Mouse (Mus musculus) liver, embryonic 15.5 days (tissue): ENCODE results near the gene Gpr149. TPM values are rescaled to one million over a fixed set of nuclear protein-coding genes. Genes with fewer than 3 reads are reported as not detected.

Experiments
- ATAC-seq: fragments of 200-750 bp; cut with Nextera tagmentation; 2 replicates; pipeline ENCODE4 v1.8.0; 2017; ENCODE audit warnings: moderate number of reproducible peaks, mild to moderate bottlenecking, moderate library complexity; ENCODE audit not compliant: insufficient read depth
- H3K27ac ChIP-seq: fragments of 300-500 bp; sonication (generic); replicated peaks from 2 replicates; pipeline ENCODE4 v1.5.1; 2015; ENCODE audit warnings: mild to moderate bottlenecking, inconsistent platforms
- H3K27me3 ChIP-seq: fragments of 300-500 bp; sonication (generic); 2 replicates; pipeline ENCODE4 v1.6.1; 2015; ENCODE audit warnings: mild to moderate bottlenecking, inconsistent platforms
- H3K36me3 ChIP-seq: fragments of 300-500 bp; sonication (generic); replicated peaks from 2 replicates; pipeline ENCODE4 v1.6.1; 2015; ENCODE audit warnings: moderate library complexity, mild to moderate bottlenecking, inconsistent platforms
- H3K4me1 ChIP-seq: fragments of 300-500 bp; sonication (generic); replicated peaks from 2 replicates; pipeline ENCODE4 v1.6.1; 2015; ENCODE audit warnings: inconsistent platforms
- H3K4me2 ChIP-seq: fragments of 300-500 bp; sonication (generic); 2 replicates; pipeline ENCODE4 v1.6.1; 2015; ENCODE audit warnings: moderate library complexity, mild to moderate bottlenecking, inconsistent platforms
- H3K4me3 ChIP-seq: fragments of 300-500 bp; sonication (generic); replicated peaks from 2 replicates; pipeline ENCODE4 v1.5.1; 2015; ENCODE audit warnings: mild to moderate bottlenecking, inconsistent platforms
- H3K9ac ChIP-seq: fragments of 300-500 bp; sonication (generic); 2 replicates; pipeline ENCODE4 v1.6.1; 2015; ENCODE audit warnings: moderate library complexity, mild to moderate bottlenecking, inconsistent platforms
- H3K9me3 ChIP-seq: fragments of 300-500 bp; sonication (generic); replicated peaks from 2 replicates; pipeline ENCODE4 v1.6.1; 2016; ENCODE audit warnings: inconsistent platforms
- WGBS: fragments of 180-500 bp; shearing (Covaris S2); methylation state at CpG from one replicate; pipeline ENCODE4 v1.1.7; 2015; ENCODE audit warnings: mixed read lengths; ENCODE audit not compliant: insufficient replicate concordance; 5-methylcytosine and 5-hydroxymethylcytosine counted together
- polyA plus RNA-seq: library from polyadenylated mRNA; unstranded; fragments of >200 nt; fragmentation: Nextera tagmentation; extraction: Ambion mirVana; gene quantifications from 2 replicates; pipeline ENCODE4 v1.2.1, GENCODE M21; 2015

Gene Gpr149
- not detected in 2 replicates for polyA plus RNA-seq

GRCm38 (mm10) chr3:62604973-62605372 lies at the start of gene Gpr149:
Gpr149 (minus strand) TSS chr3:62605140.
- H3K36me3 ChIP-seq = no peaks in the 10 kb centered on the region
- H3K4me3 ChIP-seq = no peak within 1 kb of the TSS
- no peak for ATAC-seq
- H3K27me3 ChIP-seq = peaks cover 10% of the 10 kb centered on the region
- 57% methylated on average over 1 of the region's 1 CpGs for WGBS
- H3K4me1 ChIP-seq = no peaks in the 10 kb centered on the region
- H3K4me2 ChIP-seq = no peak within 1 kb of the TSS
- no peaks in the 10 kb centered on the region for H3K9me3 ChIP-seq
- no peak within 1 kb of the TSS for H3K27ac ChIP-seq
- no peak within 1 kb of the TSS for H3K9ac ChIP-seq

- Histone ChIP-seq H3K4me2 (no peak overlapping the region), H3K4me1 (no peaks in the 10 kb centered on the region), H3K36me3 (no peaks in the 10 kb centered on the region), H3K4me3 (no peak overlapping the region), H3K9me3 (no peaks in the 10 kb centered on the region; the same call in 1 of the 2 replicates), H3K27me3 (no peaks in the 10 kb centered on the region), H3K9ac (no peak overlapping the region), H3K27ac (no peak overlapping the region)
- 67% methylated on average over 1 of the region's 1 CpGs for WGBS
- no peak for ATAC-seq
Measured at GRCm38 (mm10) chr3:62650551-62650950, 45.6 kb upstream of the Gpr149 start.

- no peaks in the 10 kb centered on the region for H3K4me1 ChIP-seq
- H3K4me3 ChIP-seq = no peak overlapping the region
- WGBS = 41% methylated on average over 3 of the region's 3 CpGs
- no peak overlapping the region for H3K27ac ChIP-seq
- H3K27me3 ChIP-seq = no peaks in the 10 kb centered on the region
- no peak overlapping the region for H3K9ac ChIP-seq
- H3K9me3 ChIP-seq = no peaks in the 10 kb centered on the region
- ATAC-seq = no peak
- no peak overlapping the region for H3K4me2 ChIP-seq
- no peaks in the 10 kb centered on the region for H3K36me3 ChIP-seq
Measured at GRCm38 (mm10) chr3:62610861-62611260, 5.9 kb upstream of the Gpr149 start.

GRCm38 (mm10) chr3:62605931-62606330 lies 991 bp upstream of the Gpr149 start:
- no peak overlapping the region for H3K4me2 ChIP-seq
- 45% methylated on average over 2 of the region's 2 CpGs for WGBS
- H3K9ac ChIP-seq = no peak overlapping the region
- no peak overlapping the region for H3K27ac ChIP-seq
- ATAC-seq = no peak
- H3K9me3 ChIP-seq = no peaks in the 10 kb centered on the region
- no peaks in the 10 kb centered on the region for H3K4me1 ChIP-seq
- H3K27me3 ChIP-seq = peaks cover 10% of the 10 kb centered on the region
- H3K36me3 ChIP-seq = no peaks in the 10 kb centered on the region
- H3K4me3 ChIP-seq = no peak overlapping the region

- Histone ChIP-seq H3K27ac (no peak overlapping the region), H3K9ac (no peak overlapping the region), H3K27me3 (peaks cover 10% of the 10 kb centered on the region), H3K36me3 (no peaks in the 10 kb centered on the region), H3K4me1 (no peaks in the 10 kb centered on the region), H3K4me2 (peak overlapping the region; percentile 20; the same call in 1 of the 2 replicates), H3K4me3 (no peak overlapping the region), H3K9me3 (no peaks in the 10 kb centered on the region)
- no peak for ATAC-seq
- WGBS = 11% methylated on average over 10 of the region's 10 CpGs
Measured at GRCm38 (mm10) chr3:62604047-62604391, 921 bp downstream of the Gpr149 start.

GRCm38 (mm10) chr3:62603231-62604046 lies 1.5 kb downstream of the Gpr149 start:
- Histone ChIP-seq H3K9ac (no peak overlapping the region), H3K4me1 (no peaks in the 10 kb centered on the region), H3K27ac (no peak overlapping the region), H3K36me3 (no peaks in the 10 kb centered on the region), H3K27me3 (peaks cover 10% of the 10 kb centered on the region), H3K4me2 (peak overlapping the region; percentile 20), H3K9me3 (no peaks in the 10 kb centered on the region), H3K4me3 (no peak overlapping the region)
- under 1% methylated on average over 40 of the region's 40 CpGs for WGBS
- no peak for ATAC-seq

GRCm38 (mm10) chr3:62602466-62602865 lies 2.5 kb downstream of the Gpr149 start:
- no peak overlapping the region for H3K4me3 ChIP-seq
- ATAC-seq = no peak
- H3K36me3 ChIP-seq = no peaks in the 10 kb centered on the region
- no peaks in the 10 kb centered on the region for H3K4me1 ChIP-seq
- H3K4me2 ChIP-seq = no peak overlapping the region
- 51% methylated on average over 9 of the region's 9 CpGs for WGBS
- H3K9ac ChIP-seq = no peak overlapping the region
- H3K27me3 ChIP-seq = peaks cover 10% of the 10 kb centered on the region
- no peak overlapping the region for H3K27ac ChIP-seq
- H3K9me3 ChIP-seq = no peaks in the 10 kb centered on the region

- WGBS = 16% methylated on average over 7 of the region's 7 CpGs
- ATAC-seq = no peak
- no peak overlapping the region for H3K4me3 ChIP-seq
Measured at GRCm38 (mm10) chr3:62594842-62595241, 10.1 kb downstream of the Gpr149 start.

GRCm38 (mm10) chr3:62585072-62585471 lies 19.9 kb downstream of the Gpr149 start:
- H3K4me2 ChIP-seq = no peak overlapping the region
- H3K36me3 ChIP-seq = no peaks in the 10 kb centered on the region
- WGBS = 48% methylated on average over 1 of the region's 1 CpGs
- H3K9ac ChIP-seq = no peak overlapping the region
- no peak overlapping the region for H3K4me3 ChIP-seq
- H3K27me3 ChIP-seq = no peaks in the 10 kb centered on the region
- ATAC-seq = no peak
- H3K27ac ChIP-seq = no peak overlapping the region
- H3K9me3 ChIP-seq = no peaks in the 10 kb centered on the region
- H3K4me1 ChIP-seq = no peaks in the 10 kb centered on the region

More at GRCm38 (mm10) chr3:62594842-62595241, 10.1 kb downstream of the Gpr149 start:
- H3K9me3 ChIP-seq = no peaks in the 10 kb centered on the region
- no peaks in the 10 kb centered on the region for H3K36me3 ChIP-seq
- H3K27me3 ChIP-seq = no peaks in the 10 kb centered on the region
- no peak overlapping the region for H3K27ac ChIP-seq
- H3K9ac ChIP-seq = no peak overlapping the region
- no peaks in the 10 kb centered on the region for H3K4me1 ChIP-seq
- H3K4me2 ChIP-seq = no peak overlapping the region

GRCm38 (mm10) chr3:62527593-62527992 lies 77.3 kb downstream of the Gpr149 start:
- Histone ChIP-seq H3K9me3 (no peaks in the 10 kb centered on the region), H3K36me3 (no peaks in the 10 kb centered on the region), H3K4me3 (no peak overlapping the region), H3K9ac (no peak overlapping the region), H3K4me1 (no peaks in the 10 kb centered on the region), H3K27me3 (no peaks in the 10 kb centered on the region), H3K4me2 (no peak overlapping the region), H3K27ac (no peak overlapping the region)
- ATAC-seq = no peak
- 49% methylated on average over 5 of the region's 5 CpGs for WGBS

- Histone ChIP-seq H3K9ac (no peak overlapping the region), H3K27me3 (no peaks in the 10 kb centered on the region), H3K36me3 (no peaks in the 10 kb centered on the region), H3K9me3 (no peaks in the 10 kb centered on the region), H3K4me2 (no peak overlapping the region), H3K4me3 (no peak overlapping the region), H3K4me1 (no peaks in the 10 kb centered on the region), H3K27ac (no peak overlapping the region)
- no peak for ATAC-seq
- 38% methylated on average over 4 of the region's 4 CpGs for WGBS
Measured at GRCm38 (mm10) chr3:62527160-62527559, 77.8 kb downstream of the Gpr149 start.
